Mouse (Mus musculus): ENCODE data around the gene Tusc2. TPM values are rescaled to one million over a fixed set of nuclear protein-coding genes. Genes with fewer than 3 reads are reported as not detected.

Gene Tusc2
- polyA plus RNA-seq, 1 experiment from 2014 or later: 114 TPM

DNA sequence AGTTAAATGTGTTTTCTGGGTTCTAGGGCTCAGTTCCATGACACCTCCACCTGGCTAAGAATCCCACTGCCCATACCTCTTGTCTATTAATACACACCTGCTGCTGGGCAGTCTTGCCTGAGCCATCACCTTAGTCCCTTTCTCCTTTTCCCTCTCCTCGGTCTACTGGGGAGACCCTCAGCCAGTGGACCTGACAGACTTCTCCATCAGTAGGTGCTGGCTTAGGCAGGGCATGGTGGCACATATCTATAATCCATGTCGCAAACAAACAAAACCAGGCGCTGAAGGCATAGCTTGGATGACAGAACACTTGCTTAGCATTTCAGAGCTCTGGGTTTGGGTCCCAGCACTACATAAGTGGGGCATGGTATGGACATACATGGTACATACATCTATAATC is 24.3 kb upstream of the Tusc2 start:
- no peak overlapping the region for H3K27ac ChIP-seq (replicated peaks)
- no peaks in the 10 kb centered on the region for H3K27me3 ChIP-seq
- no peak for ATAC-seq (ENCODE audit: low read depth)
- H3K4me1 ChIP-seq (replicated peaks): peaks cover 65% of the 10 kb centered on the region
- 96% methylated on average over 3 of the region's 3 CpGs for WGBS
- no peak overlapping the region for H3K4me2 ChIP-seq
- H3K36me3 ChIP-seq: peaks cover 41% of the 10 kb centered on the region
- no peak overlapping the region for H3K4me3 ChIP-seq
- no peak overlapping the region for H3K9ac ChIP-seq
- no peaks in the 10 kb centered on the region for H3K9me3 ChIP-seq

DNA sequence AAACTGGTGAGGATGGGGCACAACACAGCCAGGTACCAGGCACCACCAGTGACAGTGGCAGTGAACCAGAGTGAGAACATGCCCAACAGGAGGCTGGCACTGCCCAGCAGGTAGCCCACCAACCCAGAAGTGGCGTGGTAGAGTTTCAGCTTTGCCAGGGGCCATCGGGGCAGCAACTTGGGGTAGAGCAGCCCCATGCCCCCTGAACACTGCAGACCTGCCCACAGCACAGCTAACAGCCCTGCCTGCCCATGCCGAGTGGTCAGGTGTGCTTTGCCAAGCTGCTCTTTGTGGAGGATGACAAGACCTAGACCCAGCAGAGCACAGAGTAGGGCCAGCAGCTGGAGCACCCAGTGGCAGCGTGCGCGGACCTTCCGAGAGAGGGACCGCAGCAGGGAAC is 23.1 kb upstream of the Tusc2 start:
- H3K9me3 ChIP-seq: no peaks in the 10 kb centered on the region
- H3K27ac ChIP-seq (replicated peaks): no peak overlapping the region
- peaks cover 61% of the 10 kb centered on the region for H3K4me1 ChIP-seq (replicated peaks)
- H3K27me3 ChIP-seq: no peaks in the 10 kb centered on the region
- no peak overlapping the region for H3K4me3 ChIP-seq
- peaks cover 52% of the 10 kb centered on the region for H3K36me3 ChIP-seq
- H3K4me2 ChIP-seq: no peak overlapping the region
- no peak for ATAC-seq (ENCODE audit: low read depth)
- no peak overlapping the region for H3K9ac ChIP-seq
- 93% methylated on average over 8 of the region's 8 CpGs for WGBS

DNA sequence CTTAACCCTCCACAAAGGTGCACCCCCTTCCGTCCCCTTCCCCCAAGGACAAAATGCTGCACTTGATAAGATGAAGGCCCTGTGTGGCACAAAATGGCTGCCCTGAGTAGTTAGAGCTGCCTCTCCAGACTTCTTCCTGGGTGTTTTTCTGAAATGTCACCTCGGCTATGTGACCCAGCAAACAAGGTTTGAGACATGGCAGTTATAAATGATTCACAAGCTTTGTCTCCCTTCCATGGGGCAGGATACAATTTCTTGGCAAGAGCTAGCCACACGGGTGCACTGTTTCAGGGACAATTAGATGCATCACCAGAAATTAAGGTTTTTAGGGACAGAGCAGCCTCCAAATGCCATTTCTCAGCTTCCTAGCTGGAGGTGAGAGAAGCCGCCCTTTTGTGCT is 22.6 kb upstream of the Tusc2 start:
- Histone ChIP-seq H3K36me3 (peaks cover 56% of the 10 kb centered on the region), H3K9ac (no peak overlapping the region), H3K4me1 (replicated peaks) (peaks cover 60% of the 10 kb centered on the region), H3K27me3 (no peaks in the 10 kb centered on the region), H3K4me3 (0 out of 2 replicates have a peak overlapping the region, but pooled peaks have one; percentile 65), H3K9me3 (no peaks in the 10 kb centered on the region), H3K4me2 (peak overlapping the region; percentile 91), H3K27ac (replicated peaks) (no peak overlapping the region)
- no peak for ATAC-seq (ENCODE audit: low read depth)
- WGBS: 74% methylated on average over 4 of the region's 4 CpGs

DNA sequence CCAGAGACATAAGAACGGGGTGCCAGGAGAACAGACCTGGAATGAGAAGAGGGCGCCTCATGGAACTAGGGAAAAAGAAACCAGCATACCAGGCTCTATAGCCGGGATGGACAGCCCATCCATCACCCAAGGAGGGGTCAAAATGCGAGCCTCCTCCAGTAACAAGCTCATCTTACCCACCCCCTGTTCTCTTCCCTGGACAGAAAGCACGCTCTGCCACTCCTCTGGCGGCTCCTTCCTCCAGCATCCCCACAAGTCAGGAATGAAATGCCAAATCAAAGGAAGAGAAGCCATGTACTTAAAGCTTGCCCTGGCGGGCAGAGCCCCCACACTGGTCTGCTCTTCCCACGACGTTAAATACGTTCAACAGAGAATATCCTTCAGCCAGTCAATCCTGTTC is 22.1 kb upstream of the Tusc2 start:
- Histone ChIP-seq H3K4me3 (peak overlapping the region; percentile 65), H3K27me3 (no peaks in the 10 kb centered on the region), H3K9ac (peak overlapping the region; percentile 82), H3K9me3 (no peaks in the 10 kb centered on the region), H3K27ac (replicated peaks) (no peak overlapping the region), H3K4me2 (peak overlapping the region; percentile 91), H3K4me1 (replicated peaks) (peaks cover 59% of the 10 kb centered on the region), H3K36me3 (peaks cover 56% of the 10 kb centered on the region)
- 33% methylated on average over 10 of the region's 10 CpGs for WGBS
- 0 out of 2 replicates have a peak, but pooled peaks have one; percentile 1 for ATAC-seq (ENCODE audit: low read depth)

DNA sequence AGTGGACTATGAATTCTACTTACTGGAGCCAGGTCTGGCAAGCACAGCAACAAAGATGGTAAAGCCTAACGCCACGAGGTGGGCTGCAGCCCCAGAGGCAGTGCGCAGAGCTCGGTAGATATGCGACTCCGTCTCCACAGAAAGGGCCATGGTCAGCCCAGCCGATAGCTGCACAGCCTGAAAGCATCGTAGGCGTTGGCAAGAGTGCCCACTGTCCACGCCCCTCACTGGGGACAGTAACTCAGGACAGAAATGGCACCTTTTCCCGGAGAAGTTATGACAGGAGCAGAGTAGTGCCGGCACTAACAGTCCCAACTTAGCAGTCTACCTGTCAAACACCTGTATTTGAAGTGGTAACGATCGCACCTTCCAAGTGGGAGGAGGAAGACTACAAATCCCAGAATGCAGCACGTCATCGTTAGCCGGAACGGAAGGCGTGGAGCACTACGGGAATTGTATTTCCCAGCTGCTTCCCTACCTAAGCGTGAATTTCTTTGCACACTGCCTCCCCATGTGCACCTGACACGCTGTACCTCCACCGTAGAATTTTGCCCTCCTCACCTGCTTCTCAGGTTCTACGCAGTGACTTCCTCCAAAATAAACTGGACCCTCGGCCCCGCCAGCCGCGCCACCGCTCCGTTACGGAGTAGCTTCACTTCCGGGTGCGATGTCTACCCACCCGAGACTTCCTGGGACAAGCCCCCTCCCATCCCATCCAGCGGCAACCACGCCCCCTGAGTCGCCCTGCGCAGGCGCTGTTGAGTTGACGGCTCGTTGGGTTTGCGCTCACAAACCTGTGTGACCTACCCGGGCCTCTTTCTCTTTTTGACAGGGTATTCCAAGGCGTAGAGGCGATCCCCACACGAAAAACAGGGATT is 21.3 kb upstream of the Tusc2 start, which contains the start of the genes Cyb561d2 and Nprl2:
Gene Cyb561d2, minus strand, starts transcription at position 720 of the 878 bp plus-strand sequence.
Gene Nprl2, plus strand, starts transcription at position 753 of the 878 bp plus-strand sequence.
- ATAC-seq (ENCODE audit: low read depth): peak; percentile 84
- Histone ChIP-seq H3K27me3 (no peaks in the 10 kb centered on the region), H3K4me2 (peak within 1 kb of the TSS; percentile 91), H3K9me3 (no peaks in the 10 kb centered on the region), H3K36me3 (peaks cover 56% of the 10 kb centered on the region), H3K4me1 (replicated peaks) (peaks cover 59% of the 10 kb centered on the region), H3K9ac (peak within 1 kb of the TSS; percentile 82), H3K4me3 (peak within 1 kb of the TSS; percentile 65), H3K27ac (replicated peaks) (peak within 1 kb of the TSS; percentile 64; the same call in 1 of the 2 replicates)
- 1% methylated on average over 46 of the region's 46 CpGs for WGBS

DNA sequence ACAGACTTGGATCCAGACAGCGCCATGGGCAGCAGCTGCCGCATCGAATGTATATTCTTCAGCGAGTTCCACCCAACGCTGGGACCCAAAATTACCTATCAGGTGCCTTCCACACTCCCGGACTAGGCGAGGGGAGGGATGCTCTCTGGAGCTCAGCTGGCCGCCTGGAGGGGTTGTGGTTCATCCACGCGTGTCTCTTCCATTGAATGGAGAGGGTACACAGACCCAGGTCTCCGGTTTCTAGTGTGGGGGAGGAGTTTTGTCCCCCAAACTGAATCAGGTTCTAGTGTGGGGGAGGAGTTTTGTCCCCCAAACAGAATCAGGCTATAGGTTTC is 20.7 kb upstream of the Tusc2 start:
- 2% methylated on average over 11 of the region's 11 CpGs for WGBS
- Histone ChIP-seq H3K36me3 (peaks cover 50% of the 10 kb centered on the region), H3K9me3 (no peaks in the 10 kb centered on the region), H3K4me2 (peak overlapping the region; percentile 91), H3K27me3 (no peaks in the 10 kb centered on the region), H3K4me1 (replicated peaks) (peaks cover 59% of the 10 kb centered on the region), H3K9ac (peak overlapping the region; percentile 82), H3K4me3 (peak overlapping the region; percentile 65), H3K27ac (replicated peaks) (peak overlapping the region; percentile 61; the same call in 1 of the 2 replicates)
- peak; percentile 16 for ATAC-seq (ENCODE audit: low read depth)

DNA sequence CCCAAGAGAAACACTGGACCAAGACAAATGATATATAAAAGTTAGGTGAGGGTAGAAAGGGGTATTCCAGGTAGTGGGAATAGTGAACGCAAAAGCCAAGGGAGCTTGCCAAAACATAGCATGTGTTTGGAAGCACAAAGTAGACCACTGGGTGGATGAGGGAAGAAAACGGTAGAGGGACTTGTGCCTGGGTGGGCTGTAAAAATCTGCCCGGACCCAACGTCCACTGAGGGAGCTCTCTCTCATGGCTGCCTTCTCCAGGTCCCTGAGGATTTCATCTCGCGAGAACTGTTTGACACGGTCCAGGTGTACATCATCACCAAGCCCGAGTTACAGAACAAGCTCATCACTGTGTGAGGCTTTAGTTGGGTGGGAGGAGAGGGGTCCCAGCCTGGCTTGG is 20.3 kb upstream of the Tusc2 start:
- Histone ChIP-seq H3K9ac (peak overlapping the region; percentile 82), H3K36me3 (peaks cover 46% of the 10 kb centered on the region), H3K4me2 (peak overlapping the region; percentile 91), H3K27ac (replicated peaks) (no peak overlapping the region), H3K4me1 (replicated peaks) (peaks cover 59% of the 10 kb centered on the region), H3K4me3 (peak overlapping the region; percentile 65), H3K9me3 (no peaks in the 10 kb centered on the region), H3K27me3 (0 out of 2 replicates have a peak, but pooled peaks cover 1% of the 10 kb centered on the region)
- no peak for ATAC-seq (ENCODE audit: low read depth)
- WGBS: 52% methylated on average over 8 of the region's 8 CpGs

DNA sequence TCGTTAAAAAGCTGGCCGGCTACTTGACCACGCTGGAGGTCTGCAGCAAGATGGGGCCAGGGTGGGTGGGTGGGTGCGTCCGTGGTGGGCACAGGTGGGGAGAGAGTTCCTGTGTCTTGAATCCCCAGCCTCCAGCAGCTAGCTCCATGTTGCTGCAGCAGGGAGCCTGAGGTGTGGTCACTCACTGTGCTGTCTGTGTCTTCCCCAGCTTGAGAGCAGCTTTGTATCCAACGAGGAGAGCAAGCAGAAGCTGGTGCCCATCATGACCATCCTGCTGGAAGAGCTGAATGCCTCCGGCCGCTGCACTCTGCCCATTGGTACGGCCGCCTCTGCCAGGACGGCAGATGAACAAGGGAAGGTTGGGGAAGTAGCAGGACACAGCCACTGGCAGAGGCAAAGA is 19.8 kb upstream of the Tusc2 start:
- H3K4me2 ChIP-seq: peak overlapping the region; percentile 91; the same call in 1 of the 2 replicates

DNA sequence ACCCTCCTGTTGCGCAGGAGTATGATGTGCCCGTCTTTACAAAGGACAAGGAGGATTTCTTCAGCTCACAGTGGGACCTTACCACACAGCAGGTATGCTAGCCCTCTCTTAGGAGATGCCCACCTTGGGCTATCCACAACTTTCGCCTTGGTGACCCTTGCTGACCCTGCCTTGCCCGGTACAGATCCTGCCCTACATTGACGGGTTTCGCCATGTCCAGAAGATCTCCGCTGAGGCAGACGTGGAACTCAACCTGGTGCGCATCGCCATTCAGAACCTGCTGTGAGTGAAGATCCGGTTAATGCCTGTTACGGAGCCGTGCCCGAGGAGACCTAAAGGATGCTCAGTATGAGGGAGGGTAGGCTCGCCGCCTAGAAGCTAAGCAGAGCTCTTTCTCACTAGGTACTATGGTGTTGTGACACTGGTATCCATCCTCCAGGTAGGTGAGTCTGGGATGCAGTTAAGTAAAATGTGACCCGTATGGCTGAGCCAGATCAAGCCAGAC is 18.8 kb upstream of the Tusc2 start:
- ATAC-seq (ENCODE audit: low read depth): no peak
- H3K4me1 ChIP-seq (replicated peaks): peaks cover 57% of the 10 kb centered on the region

More for the DNA sequence above, 19.8 kb upstream of the Tusc2 start:
- Histone ChIP-seq H3K9ac (no peak overlapping the region), H3K27me3 (peaks cover 7% of the 10 kb centered on the region; the same call in 1 of the 2 replicates), H3K4me1 (replicated peaks) (peaks cover 57% of the 10 kb centered on the region), H3K9me3 (no peaks in the 10 kb centered on the region), H3K36me3 (peaks cover 40% of the 10 kb centered on the region), H3K27ac (replicated peaks) (no peak overlapping the region), H3K4me3 (no peak overlapping the region)
- 90% methylated on average over 11 of the region's 11 CpGs for WGBS
- no peak for ATAC-seq (ENCODE audit: low read depth)

DNA sequence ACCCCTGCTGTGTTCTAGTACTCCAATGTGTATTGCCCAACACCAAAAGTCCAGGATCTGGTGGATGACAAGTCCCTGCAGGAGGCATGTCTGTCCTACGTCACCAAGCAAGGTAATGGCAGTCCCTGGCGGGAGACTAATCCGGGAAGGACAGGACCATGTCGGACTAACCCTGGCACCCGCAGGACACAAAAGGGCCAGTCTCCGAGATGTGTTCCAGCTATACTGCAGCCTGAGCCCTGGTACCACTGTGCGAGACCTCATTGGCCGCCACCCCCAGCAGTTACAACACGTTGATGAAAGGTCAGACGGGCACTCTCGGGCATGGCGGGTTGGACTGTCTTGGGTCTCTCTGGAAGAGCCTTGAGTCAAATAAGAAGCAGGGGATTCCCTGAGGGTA is 18.3 kb upstream of the Tusc2 start:
- Histone ChIP-seq H3K9me3 (no peaks in the 10 kb centered on the region), H3K4me3 (no peak overlapping the region), H3K9ac (no peak overlapping the region), H3K36me3 (peaks cover 26% of the 10 kb centered on the region), H3K27me3 (peaks cover 22% of the 10 kb centered on the region), H3K27ac (replicated peaks) (no peak overlapping the region), H3K4me1 (replicated peaks) (peaks cover 57% of the 10 kb centered on the region), H3K4me2 (no peak overlapping the region)
- 91% methylated on average over 12 of the region's 12 CpGs for WGBS
- ATAC-seq (ENCODE audit: low read depth): no peak

More for the DNA sequence above, 18.8 kb upstream of the Tusc2 start:
- Histone ChIP-seq H3K36me3 (peaks cover 31% of the 10 kb centered on the region), H3K27ac (replicated peaks) (no peak overlapping the region), H3K9me3 (no peaks in the 10 kb centered on the region), H3K9ac (no peak overlapping the region), H3K4me2 (no peak overlapping the region), H3K27me3 (peaks cover 17% of the 10 kb centered on the region), H3K4me3 (no peak overlapping the region)
- 95% methylated on average over 17 of the region's 17 CpGs for WGBS

DNA sequence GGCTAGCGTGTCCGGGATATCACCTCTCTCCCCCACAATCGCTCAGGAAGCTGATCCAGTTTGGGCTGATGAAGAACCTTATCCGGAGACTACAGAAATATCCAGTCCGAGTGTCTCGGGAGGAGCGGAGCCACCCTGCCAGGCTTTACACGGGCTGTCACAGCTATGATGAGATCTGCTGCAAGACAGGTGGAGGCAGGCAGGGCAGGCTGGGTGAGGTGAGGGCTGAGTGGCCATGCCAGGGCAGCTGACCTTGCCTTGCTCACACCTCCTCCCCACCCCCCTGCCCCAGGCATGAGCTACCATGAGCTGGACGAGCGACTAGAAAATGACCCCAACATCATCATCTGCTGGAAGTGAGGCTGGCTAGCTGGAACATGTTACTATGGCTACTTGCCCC is 17.9 kb upstream of the Tusc2 start:
- Histone ChIP-seq H3K4me3 (no peak overlapping the region), H3K4me2 (no peak overlapping the region), H3K4me1 (replicated peaks) (peaks cover 55% of the 10 kb centered on the region), H3K27ac (replicated peaks) (no peak overlapping the region), H3K36me3 (peaks cover 21% of the 10 kb centered on the region), H3K9ac (no peak overlapping the region), H3K9me3 (no peaks in the 10 kb centered on the region), H3K27me3 (peaks cover 26% of the 10 kb centered on the region)
- ATAC-seq (ENCODE audit: low read depth): no peak
- 90% methylated on average over 10 of the region's 10 CpGs for WGBS

DNA sequence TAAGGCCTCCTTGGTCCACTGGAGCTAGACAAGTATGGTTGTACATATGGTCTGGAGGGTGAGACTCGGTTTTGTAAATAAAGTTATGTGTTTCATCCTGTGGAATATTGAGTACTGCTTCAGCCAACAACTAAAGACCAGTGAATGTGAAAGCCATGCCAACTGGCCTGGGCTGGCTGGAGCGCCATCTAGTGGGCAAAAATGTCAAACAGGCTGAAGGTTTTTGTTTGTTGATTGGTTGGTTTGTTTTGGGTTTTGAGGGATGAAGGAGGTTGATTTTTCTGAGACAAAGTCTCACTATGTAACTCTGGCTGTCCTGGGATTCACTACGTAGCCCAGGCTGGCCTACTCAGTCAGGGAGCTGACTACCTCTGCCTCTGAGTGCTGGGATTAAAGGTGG is 17.5 kb upstream of the Tusc2 start:
- 6% methylated on average over 3 of the region's 3 CpGs for WGBS
- no peak for ATAC-seq (ENCODE audit: low read depth)
- Histone ChIP-seq H3K4me1 (replicated peaks) (peaks cover 52% of the 10 kb centered on the region), H3K9ac (no peak overlapping the region), H3K27ac (replicated peaks) (no peak overlapping the region), H3K27me3 (peaks cover 30% of the 10 kb centered on the region), H3K9me3 (no peaks in the 10 kb centered on the region), H3K4me3 (no peak overlapping the region), H3K4me2 (no peak overlapping the region), H3K36me3 (peaks cover 20% of the 10 kb centered on the region)

Measured in neural tube, embryonic 13.5 days (tissue).